Mouse (Mus musculus) forebrain, embryonic 11.5 days (tissue): ENCODE measurements around the gene Gadd45gip1. TPM values are rescaled to one million over a fixed set of nuclear protein-coding genes. Genes with fewer than 3 reads are reported as not detected.

Source experiments
- ATAC-seq: fragments of 200-750 bp; cut with Nextera tagmentation; replicated peaks from 2 replicates; pipeline ENCODE4 v1.8.0; 2017; ENCODE audit warnings: moderate TSS enrichment; ENCODE audit not compliant: low FRiP score
- DNase-seq: peaks from one replicate; pipeline ENCODE4 v3.0.0-alpha.2; 2017; ENCODE audit warnings: low spot score
- H3K27ac ChIP-seq: fragments of 300-500 bp; sonication (generic); 2 replicates; pipeline ENCODE4 v1.5.1; 2014; ENCODE audit warnings: low read depth, low read length
- H3K27me3 ChIP-seq: fragments of 300-500 bp; sonication (generic); 2 replicates; pipeline ENCODE4 v1.6.1; 2014; ENCODE audit warnings: mild to moderate bottlenecking, low read length, mixed read lengths; ENCODE audit not compliant: control insufficient read depth, insufficient read depth
- H3K36me3 ChIP-seq: fragments of 300-500 bp; sonication (generic); 2 replicates; pipeline ENCODE4 v1.6.1; 2014; ENCODE audit warnings: mild to moderate bottlenecking, low read length, moderate library complexity, mixed read lengths; ENCODE audit not compliant: control insufficient read depth, insufficient read depth
- H3K4me1 ChIP-seq: fragments of 300-500 bp; sonication (generic); replicated peaks from 2 replicates; pipeline ENCODE4 v1.6.1; 2014; ENCODE audit warnings: low read length, mixed read lengths; ENCODE audit not compliant: control insufficient read depth, insufficient read depth
- H3K4me2 ChIP-seq: fragments of 300-500 bp; sonication (generic); 2 replicates; pipeline ENCODE4 v1.6.1; 2014; ENCODE audit warnings: low read depth, mild to moderate bottlenecking, low read length, moderate library complexity, mixed read lengths; ENCODE audit not compliant: severe bottlenecking
- H3K4me3 ChIP-seq: fragments of 300-500 bp; sonication (generic); 2 replicates; pipeline ENCODE4 v1.5.1; 2014; ENCODE audit warnings: low read depth, low read length
- H3K9ac ChIP-seq: fragments of 300-500 bp; sonication (generic); 2 replicates; pipeline ENCODE4 v1.6.1; 2014; ENCODE audit warnings: low read length
- H3K9me3 ChIP-seq: fragments of 300-500 bp; sonication (generic); 2 replicates; pipeline ENCODE4 v1.6.1; 2016; ENCODE audit warnings: low read length, mixed read lengths; ENCODE audit not compliant: control insufficient read depth
- WGBS: fragments of 180-500 bp; shearing (Covaris S2); extraction: QIAGEN DNeasy Blood & Tissue Kit; methylation state at CpG from one replicate; pipeline ENCODE4 v1.1.7; 2014; 5-methylcytosine and 5-hydroxymethylcytosine counted together
- polyA plus RNA-seq: library from polyadenylated mRNA; unstranded; fragments of >200 nt; fragmentation: Nextera tagmentation; extraction: Ambion mirVana; gene quantifications from 2 replicates; pipeline ENCODE4 v1.2.1, GENCODE M21; 2014

Gene Gadd45gip1
- polyA plus RNA-seq, 1 experiment from 2014 or later: 44.3 TPM

DNA sequence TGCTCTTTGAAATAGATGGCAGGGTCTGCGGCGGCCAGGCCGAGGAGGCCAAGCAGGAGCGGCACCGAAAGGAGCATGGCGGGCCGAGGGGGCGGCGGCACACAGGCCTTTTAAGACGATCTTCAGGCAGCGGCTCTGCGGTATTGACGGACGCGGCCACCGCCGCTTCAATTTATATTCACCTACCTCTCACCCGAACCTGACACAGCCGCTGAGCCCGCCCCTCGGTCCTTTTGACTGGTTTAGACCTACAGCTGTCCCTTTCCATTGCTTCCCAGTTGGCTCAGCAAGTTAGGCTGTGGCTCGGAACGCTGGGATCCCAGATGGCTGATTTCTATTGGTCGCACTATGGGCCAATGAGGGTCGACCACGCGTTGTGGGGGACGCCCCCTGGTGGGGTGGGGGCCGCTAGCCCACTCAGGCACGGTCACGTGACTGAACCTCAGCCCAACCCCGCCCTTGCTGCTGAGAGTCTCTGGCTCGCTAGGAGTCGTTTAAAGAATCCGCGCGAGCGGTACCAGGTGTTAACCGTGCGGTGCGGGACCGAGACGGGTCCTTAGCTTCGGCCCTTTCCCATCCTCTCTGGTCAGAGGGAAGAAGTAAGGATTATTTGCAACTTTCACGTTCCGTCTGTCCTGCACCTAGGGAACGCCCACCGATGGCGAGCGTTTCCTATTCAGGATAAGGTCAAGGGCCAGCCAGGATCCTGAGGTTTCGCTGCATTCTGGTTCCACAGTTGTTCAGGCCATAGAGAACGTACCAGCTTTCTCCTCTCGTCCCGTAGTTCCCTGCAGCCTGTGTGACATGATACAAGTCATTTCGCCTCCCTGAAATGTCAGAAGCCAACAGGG, 15.6 kb downstream of the Gadd45gip1 start, which contains the start of gene Calr:
Calr (minus strand) TSS at position 213 of the 851 bp plus-strand sequence.
- Histone ChIP-seq H3K4me3 (peak within 1 kb of the TSS; percentile 98), H3K9ac (peak within 1 kb of the TSS; percentile 97), H3K27me3 (no peaks in the 10 kb centered on the region), H3K4me2 (peak within 1 kb of the TSS; percentile 85), H3K36me3 (peaks cover 26% of the 10 kb centered on the region; the same call in 1 of the 2 replicates), H3K4me1 (peaks cover 15% of the 10 kb centered on the region), H3K9me3 (no peaks in the 10 kb centered on the region), H3K27ac (peak within 1 kb of the TSS; percentile 66)
- peak; percentile 100 for DNase-seq
- 1% methylated on average over 55 of the region's 55 CpGs for WGBS
- peak; percentile 99 for ATAC-seq

DNA sequence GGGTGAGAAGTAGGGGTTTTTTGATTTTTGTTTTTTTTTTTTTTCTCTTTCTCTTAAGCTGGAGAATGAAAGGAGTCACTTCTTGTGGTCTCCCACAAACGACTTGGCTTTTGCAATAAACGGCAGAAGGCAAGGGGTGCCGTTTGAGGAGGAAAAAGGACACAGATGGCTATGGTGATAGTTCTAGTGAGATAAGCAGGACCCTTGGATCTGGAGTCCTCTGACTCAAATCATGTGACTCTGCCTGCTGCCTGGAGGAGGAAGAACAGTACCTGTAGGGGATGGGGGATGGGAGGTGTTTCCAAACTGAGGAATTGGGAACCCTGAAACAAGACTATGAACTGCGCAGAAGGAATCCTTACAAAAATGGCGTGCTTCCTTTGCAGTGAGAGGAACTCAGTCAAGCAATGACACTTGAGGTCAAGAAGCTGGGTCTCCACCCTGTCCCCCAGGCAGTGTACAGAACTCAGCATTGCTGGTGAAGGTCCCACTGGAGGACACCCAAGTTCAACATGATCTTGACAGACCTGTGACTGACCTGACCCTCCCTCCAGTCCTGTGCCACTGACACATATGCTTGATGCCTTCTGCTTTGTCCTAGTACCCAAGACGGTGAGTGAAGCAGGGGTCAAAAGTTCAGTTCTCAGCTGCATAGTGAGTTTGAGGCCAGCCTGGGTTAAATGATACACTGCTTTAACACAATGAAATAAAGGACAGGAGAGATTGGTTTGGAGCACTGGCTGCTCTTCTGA, 16.5 kb downstream of the Gadd45gip1 start:
- Histone ChIP-seq H3K9ac (peak overlapping the region; percentile 77), H3K4me2 (peak overlapping the region; percentile 59; the same call in 1 of the 2 replicates), H3K4me1 (peaks cover 15% of the 10 kb centered on the region), H3K36me3 (peaks cover 20% of the 10 kb centered on the region; the same call in 1 of the 2 replicates), H3K27me3 (no peaks in the 10 kb centered on the region), H3K4me3 (peak overlapping the region; percentile 98; the same call in 1 of the 2 replicates), H3K27ac (no peak overlapping the region; the same call in 1 of the 2 replicates), H3K9me3 (no peaks in the 10 kb centered on the region)
- 67% methylated on average over 6 of the region's 6 CpGs for WGBS
- ATAC-seq (no peak), DNase-seq (no peak)

DNA sequence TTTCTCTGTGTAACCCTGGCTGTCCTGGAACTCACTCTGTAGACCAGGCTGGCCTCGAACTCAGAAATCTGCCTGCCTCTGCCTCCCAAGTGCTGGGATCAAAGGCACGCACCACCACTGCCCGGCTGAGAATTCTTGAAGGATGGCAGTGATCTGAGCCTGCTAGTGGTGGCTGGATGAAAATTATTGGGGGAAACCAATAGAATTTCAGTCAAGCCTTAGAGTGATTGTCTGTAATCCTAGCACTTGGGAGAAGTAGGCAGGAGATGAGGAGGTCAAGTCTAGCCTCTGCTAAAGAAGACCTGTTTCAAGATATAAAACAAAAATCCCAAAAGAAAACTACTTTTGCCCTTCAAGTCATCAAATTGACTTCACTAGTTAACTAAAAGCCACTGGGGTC, 25.1 kb downstream of the Gadd45gip1 start:
- no peak for DNase-seq
- H3K27ac ChIP-seq: no peak overlapping the region
- H3K4me1 ChIP-seq: no peaks in the 10 kb centered on the region; the same call in 1 of the 2 replicates
- H3K27me3 ChIP-seq: no peaks in the 10 kb centered on the region
- H3K4me2 ChIP-seq: no peak overlapping the region
- peak overlapping the region; percentile 86; the same call in 1 of the 2 replicates for H3K4me3 ChIP-seq
- WGBS: 88% methylated on average over 3 of the region's 3 CpGs
- peaks cover 9% of the 10 kb centered on the region; the same call in 1 of the 2 replicates for H3K36me3 ChIP-seq
- peak; percentile 58 for ATAC-seq
- no peak overlapping the region; the same call in 1 of the 2 replicates for H3K9ac ChIP-seq
- no peaks in the 10 kb centered on the region for H3K9me3 ChIP-seq

DNA sequence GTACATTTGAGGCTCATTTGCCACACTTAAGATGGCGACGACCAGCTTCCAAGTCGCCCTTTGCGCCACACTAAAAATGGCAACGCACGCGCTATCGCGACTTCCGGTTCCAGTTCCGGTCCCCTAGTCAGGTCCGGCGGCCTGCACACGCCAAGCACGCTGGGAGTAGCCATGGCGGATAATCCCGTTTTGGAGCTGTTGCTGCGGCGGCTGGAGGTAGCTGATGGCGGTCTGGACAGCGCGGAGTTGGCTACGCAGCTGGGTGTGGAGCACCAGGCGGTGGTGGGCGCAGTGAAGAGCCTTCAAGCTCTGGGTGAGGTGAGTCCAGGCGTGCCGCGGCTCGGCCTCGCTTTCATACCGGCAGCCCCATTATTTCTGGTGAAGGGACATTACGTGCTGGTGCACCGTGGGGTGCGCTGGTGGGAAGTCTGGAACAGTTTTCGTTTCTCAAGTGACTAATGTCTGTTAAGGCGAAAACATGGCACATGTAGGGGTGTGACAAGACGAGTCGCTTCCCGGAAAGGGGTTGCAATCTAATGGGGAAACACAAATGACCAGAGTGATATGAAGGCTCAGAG, 25.6 kb downstream of the Gadd45gip1 start, which contains the start of gene Farsa:
Farsa (plus strand) TSS at position 126 of the 578 bp plus-strand sequence.
- peak; percentile 91 for ATAC-seq
- peak; percentile 94 for DNase-seq
- H3K27ac ChIP-seq: no peak within 1 kb of the TSS
- H3K9ac ChIP-seq: peak within 1 kb of the TSS; percentile 68
- peaks cover 11% of the 10 kb centered on the region; the same call in 1 of the 2 replicates for H3K36me3 ChIP-seq
- no peaks in the 10 kb centered on the region for H3K9me3 ChIP-seq
- H3K4me2 ChIP-seq: peak within 1 kb of the TSS; percentile 70
- H3K4me1 ChIP-seq: no peaks in the 10 kb centered on the region; the same call in 1 of the 2 replicates
- under 1% methylated on average over 39 of the region's 39 CpGs for WGBS
- no peaks in the 10 kb centered on the region for H3K27me3 ChIP-seq
- H3K4me3 ChIP-seq: peak within 1 kb of the TSS; percentile 86

DNA sequence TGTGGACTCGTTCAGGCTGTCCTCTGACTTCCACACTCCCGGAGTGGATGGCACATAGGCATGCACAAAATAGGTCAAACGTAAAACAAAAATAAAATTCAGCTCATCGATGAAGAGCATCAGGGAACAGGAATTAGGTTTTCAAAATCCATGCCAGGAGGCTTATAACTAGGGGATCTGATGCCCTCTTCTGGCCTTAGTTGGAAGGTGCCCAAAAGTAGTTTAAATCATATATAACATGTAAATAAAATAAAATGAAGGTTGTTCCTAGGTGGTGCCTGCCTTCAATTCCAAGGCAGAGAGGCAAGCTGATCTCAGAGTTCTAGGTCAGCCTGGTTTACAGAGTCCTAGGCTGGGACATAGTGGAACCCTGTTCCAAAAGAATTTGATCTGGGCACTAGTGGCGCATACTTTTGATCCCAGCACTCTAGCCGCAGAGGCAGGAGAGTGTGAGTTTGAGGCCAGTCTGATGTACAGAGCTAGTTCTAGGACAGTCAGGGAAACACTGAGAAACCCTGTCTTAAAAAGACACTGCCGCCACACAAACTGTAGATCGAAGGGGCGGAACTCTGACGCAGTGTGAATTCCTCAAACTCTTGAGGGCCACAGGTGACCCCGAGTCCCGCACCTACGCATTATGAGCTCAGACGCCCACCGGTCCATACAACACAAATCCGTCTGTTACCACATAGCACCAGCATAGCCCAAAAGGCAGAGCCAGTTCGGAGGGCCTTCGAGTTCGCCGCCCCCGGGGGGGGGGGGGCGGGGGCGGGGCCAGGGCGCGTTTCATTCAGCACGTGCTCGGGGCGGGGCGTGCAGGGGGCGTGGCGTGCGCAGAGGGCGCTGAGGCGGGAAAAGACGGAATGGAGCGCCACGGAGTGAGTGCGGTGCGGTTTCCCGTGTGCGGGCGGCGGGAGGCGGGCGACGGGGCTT, 40.3 kb downstream of the Gadd45gip1 start, which contains the start of gene Syce2:
Syce2 (plus strand) TSS at position 736 of the 933 bp plus-strand sequence.
- Histone ChIP-seq H3K9me3 (no peaks in the 10 kb centered on the region), H3K4me2 (peak within 1 kb of the TSS; percentile 80), H3K9ac (peak within 1 kb of the TSS; percentile 57), H3K27ac (no peak within 1 kb of the TSS), H3K4me3 (peak within 1 kb of the TSS; percentile 38), H3K27me3 (no peaks in the 10 kb centered on the region), H3K4me1 (peaks cover 12% of the 10 kb centered on the region), H3K36me3 (peaks cover 6% of the 10 kb centered on the region)
- ATAC-seq (peak; percentile 76), DNase-seq (peak; percentile 89)
- 15% methylated on average over 44 of the region's 46 CpGs for WGBS

DNA sequence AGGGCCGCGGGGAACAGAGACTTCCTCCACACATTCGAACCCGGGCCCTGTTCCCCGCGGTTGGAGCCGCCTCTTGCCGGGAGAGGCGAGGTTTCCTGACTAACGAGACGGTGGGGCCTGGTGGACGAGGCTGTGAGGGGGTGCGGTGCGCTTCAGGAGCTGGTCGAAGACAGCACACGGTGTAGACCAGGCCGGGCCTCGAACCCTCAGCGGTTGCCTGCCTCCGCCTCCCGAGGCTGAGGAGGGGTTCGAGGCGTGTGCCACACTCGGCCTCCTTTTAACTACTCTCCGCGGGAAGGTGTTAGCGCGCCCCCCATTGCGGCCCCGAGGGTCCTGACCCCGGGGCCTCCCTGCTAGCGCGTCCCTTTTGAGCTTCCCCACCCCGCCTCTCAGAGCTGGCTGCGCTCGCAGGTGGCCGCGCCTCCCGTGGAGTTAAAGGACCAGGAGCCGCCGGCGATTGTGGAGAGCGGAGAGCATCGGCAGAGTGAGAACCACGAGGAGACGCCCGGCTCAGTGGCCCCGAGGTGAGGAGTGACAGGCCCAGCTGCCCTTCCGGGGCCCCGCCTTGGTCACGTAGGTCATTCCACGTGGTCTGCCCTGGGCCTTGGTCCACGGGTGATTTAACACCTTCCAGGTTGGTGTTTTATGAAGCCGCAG, 41.1 kb downstream of the Gadd45gip1 start:
- Histone ChIP-seq H3K4me3 (peak overlapping the region; percentile 38), H3K9me3 (no peaks in the 10 kb centered on the region), H3K4me2 (peak overlapping the region; percentile 80), H3K9ac (peak overlapping the region; percentile 57), H3K36me3 (peaks cover 6% of the 10 kb centered on the region; the same call in 1 of the 2 replicates), H3K27me3 (no peaks in the 10 kb centered on the region), H3K4me1 (peaks cover 12% of the 10 kb centered on the region), H3K27ac (no peak overlapping the region)
- DNase-seq (peak; percentile 77), ATAC-seq (peak; percentile 78)
- 2% methylated on average over 53 of the region's 54 CpGs for WGBS

DNA sequence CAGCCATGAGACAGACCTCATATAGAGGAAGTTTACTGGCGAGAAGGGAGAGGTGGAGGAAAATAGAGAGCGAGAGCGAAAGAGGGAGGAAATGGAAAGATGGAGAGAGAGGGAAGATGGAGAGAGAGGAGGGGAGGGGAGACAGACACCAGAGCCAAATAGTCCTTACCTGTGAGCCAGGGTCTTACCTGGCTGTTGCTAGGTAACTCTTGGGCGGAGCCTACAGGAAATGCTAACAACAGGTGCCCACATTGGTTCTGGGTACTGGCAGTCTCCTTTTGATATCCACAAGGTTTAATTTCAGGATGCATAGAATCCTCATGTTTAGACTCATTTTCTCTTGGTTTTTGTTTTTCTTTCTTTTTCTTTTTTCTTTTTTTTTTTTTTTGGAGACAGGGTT, 41.7 kb downstream of the Gadd45gip1 start:
- ATAC-seq (no peak), DNase-seq (no peak)
- Histone ChIP-seq H3K27me3 (no peaks in the 10 kb centered on the region), H3K4me3 (peak overlapping the region; percentile 38), H3K27ac (no peak overlapping the region), H3K4me1 (peaks cover 12% of the 10 kb centered on the region), H3K36me3 (peaks cover 5% of the 10 kb centered on the region; the same call in 1 of the 2 replicates), H3K9me3 (no peaks in the 10 kb centered on the region), H3K9ac (0 out of 2 replicates have a peak overlapping the region, but pooled peaks have one; percentile 57), H3K4me2 (peak overlapping the region; percentile 80; the same call in 1 of the 2 replicates)
- 64% methylated on average over 4 of the region's 4 CpGs for whole genome bisulfite sequencing
